Mouse (Mus musculus) thymus, adult 2 months (tissue): ENCODE results near the gene Mdfi. TPM values are rescaled to one million over a fixed set of nuclear protein-coding genes. Genes with fewer than 3 reads are reported as not detected.
"Not testable (repeated sequence)": the region's sequence is repeated elsewhere in the genome, so short reads cannot be mapped to it uniquely, and the experiment has no call there.

Experiments used
- DNase-seq: peaks from one replicate; pipeline ENCODE4 v3.0.0; 2021
- H3K27ac ChIP-seq: fragments of 200-500 bp; 2 replicates; pipeline ENCODE4 v1.5.1; 2012; ENCODE audit warnings: low read length, control low read depth; ENCODE audit not compliant: control insufficient read depth, insufficient read depth
- H3K27me3 ChIP-seq: fragments of 200-500 bp; 2 replicates; pipeline ENCODE4 v1.6.1; 2012; ENCODE audit warnings: mild to moderate bottlenecking, low read length, moderate library complexity, mixed read lengths; ENCODE audit not compliant: control insufficient read depth, insufficient read depth
- H3K36me3 ChIP-seq: fragments of 200-500 bp; 2 replicates; pipeline ENCODE4 v1.6.1; 2012; ENCODE audit warnings: mild to moderate bottlenecking, low read length, moderate library complexity; ENCODE audit not compliant: control insufficient read depth, insufficient read depth
- H3K4me1 ChIP-seq: fragments of 200-500 bp; replicated peaks from 2 replicates; pipeline ENCODE4 v1.6.1; 2012; ENCODE audit warnings: low read length; ENCODE audit not compliant: control insufficient read depth, insufficient read depth
- H3K4me3 ChIP-seq: fragments of 200-500 bp; 2 replicates; pipeline ENCODE4 v1.5.1; 2012; ENCODE audit warnings: mild to moderate bottlenecking, low read length, control low read depth, moderate library complexity; ENCODE audit not compliant: control insufficient read depth, insufficient read depth
- CTCF ChIP-seq: fragments of 200-500 bp; IDR thresholded peaks from 2 replicates; pipeline ENCODE4 v1.5.1; 2012; ENCODE audit warnings: mild to moderate bottlenecking, control low read depth, low read length, moderate library complexity, borderline replicate concordance; ENCODE audit not compliant: control insufficient read depth, poor library complexity, insufficient read depth; ENCODE audit errors: extremely low read depth
- POLR2A ChIP-seq: fragments of 200-500 bp; IDR thresholded peaks from 2 replicates; pipeline ENCODE4 v1.6.1; 2012; ENCODE audit warnings: mild to moderate bottlenecking, low read length, control low read depth, moderate library complexity; ENCODE audit not compliant: control insufficient read depth, poor library complexity, insufficient read depth; ENCODE audit errors: extremely low read depth
- WGBS: fragments of 180-500 bp; shearing (Covaris S2); methylation state at CpG from one replicate; pipeline ENCODE4 v1.1.7; 2018; 5-methylcytosine and 5-hydroxymethylcytosine counted together
- polyA plus RNA-seq: library from polyadenylated mRNA; depleted of rRNA; stranded (reverse); fragments of >200 nt; gene quantifications from 2 replicates; pipeline ENCODE4 v1.2.3, GENCODE M21; 2012

Mdfi gene
- polyA plus RNA-seq, 1 experiment = 18.9 TPM

- H3K4me3 ChIP-seq = no peak overlapping the region
- TF ChIP-seq POLR2A (no peak), CTCF (no peak)
- 93% methylated on average over 4 of the region's 4 CpGs for WGBS
- H3K27me3 ChIP-seq = no peaks in the 10 kb centered on the region
- H3K4me1 ChIP-seq = peaks cover 3% of the 10 kb centered on the region
- H3K27ac ChIP-seq = no peak overlapping the region
- H3K36me3 ChIP-seq = no peaks in the 10 kb centered on the region
- no peak for DNase-seq
Observed at GRCm38 (mm10) chr17:47863023-47863422, 28.5 kb upstream of the Mdfi start.

- 85% methylated on average over 4 of the region's 4 CpGs for WGBS
- TF ChIP-seq CTCF (no peak), POLR2A (no peak)
- no peaks in the 10 kb centered on the region for H3K36me3 ChIP-seq
Observed at GRCm38 (mm10) chr17:47855544-47855943, 21.1 kb upstream of the Mdfi start.

GRCm38 (mm10) chr17:47854908-47855307, 20.4 kb upstream of the Mdfi start:
- DNase-seq = no peak
- H3K27me3 ChIP-seq = no peaks in the 10 kb centered on the region
- TF ChIP-seq POLR2A (no peak), CTCF (no peak)
- WGBS = 62% methylated on average over 8 of the region's 8 CpGs
- no peak overlapping the region for H3K27ac ChIP-seq
- H3K4me1 ChIP-seq = no peaks in the 10 kb centered on the region
- H3K4me3 ChIP-seq = no peak overlapping the region
- no peaks in the 10 kb centered on the region for H3K36me3 ChIP-seq

More at GRCm38 (mm10) chr17:47855544-47855943, 21.1 kb upstream of the Mdfi start:
- Histone ChIP-seq H3K4me3 (no peak overlapping the region), H3K4me1 (no peaks in the 10 kb centered on the region), H3K27me3 (no peaks in the 10 kb centered on the region), H3K27ac (no peak overlapping the region)
- DNase-seq = no peak

- TF ChIP-seq POLR2A = no peak
- TF ChIP-seq CTCF = no peak
- WGBS = 93% methylated on average over 4 of the region's 4 CpGs
- no peaks in the 10 kb centered on the region for H3K4me1 ChIP-seq
- DNase-seq = no peak
- no peaks in the 10 kb centered on the region for H3K36me3 ChIP-seq
- H3K27me3 ChIP-seq = no peaks in the 10 kb centered on the region
- no peak overlapping the region for H3K27ac ChIP-seq
- no peak overlapping the region for H3K4me3 ChIP-seq
Observed at GRCm38 (mm10) chr17:47853760-47854159, 19.3 kb upstream of the Mdfi start.

- H3K27ac ChIP-seq = no peak overlapping the region
- H3K4me3 ChIP-seq = no peak overlapping the region
- no peaks in the 10 kb centered on the region for H3K36me3 ChIP-seq
- H3K27me3 ChIP-seq = no peaks in the 10 kb centered on the region
- WGBS = 90% methylated on average over 3 of the region's 4 CpGs
- TF ChIP-seq CTCF (no peak), POLR2A (no peak)
- H3K4me1 ChIP-seq = no peaks in the 10 kb centered on the region
- no peak for DNase-seq
Observed at GRCm38 (mm10) chr17:47853336-47853735, 18.8 kb upstream of the Mdfi start.

GRCm38 (mm10) chr17:47851798-47852360, 17.4 kb upstream of the Mdfi start:
- H3K36me3 ChIP-seq, H3K4me1 ChIP-seq, H3K4me3 ChIP-seq, H3K27me3 ChIP-seq, DNase-seq, H3K27ac ChIP-seq: not testable (repeated sequence)
- 28% methylated on average over 22 of the region's 22 CpGs for WGBS

GRCm38 (mm10) chr17:47850639-47851314, 16.3 kb upstream of the Mdfi start:
- no peak for TF ChIP-seq POLR2A
- TF ChIP-seq CTCF = no peak
- H3K27me3 ChIP-seq = no peaks in the 10 kb centered on the region
- no peaks in the 10 kb centered on the region for H3K4me1 ChIP-seq
- H3K36me3 ChIP-seq = no peaks in the 10 kb centered on the region
- WGBS = 56% methylated on average over 7 of the region's 7 CpGs
- no peak overlapping the region for H3K27ac ChIP-seq
- DNase-seq = no peak
- H3K4me3 ChIP-seq = no peak overlapping the region
